Mouse (Mus musculus): ENCODE measurements around the gene Ednra.

GRCm38 (mm10) chr8:77725406-77725805 is 1.1 kb upstream of the Ednra start:
- no peak for TF ChIP-seq POLR2A (IDR thresholded peaks at IDR 0.05; ENCODE audit: insufficient read length, low read depth)
- TF ChIP-seq E2F4 (IDR thresholded peaks at IDR 0.05; ENCODE audit: insufficient read depth): no peak
- TF ChIP-seq SRF (IDR thresholded peaks at IDR 0.05; ENCODE audit: control insufficient read depth, insufficient read length, low read depth): no peak
- TF ChIP-seq POLR2AphosphoS2 (IDR thresholded peaks at IDR 0.05; ENCODE audit: insufficient read length, low read depth): no peak
- TF ChIP-seq USF1 (IDR thresholded peaks at IDR 0.05; ENCODE audit: low read depth): no peak
- TF ChIP-seq TCF12 (IDR thresholded peaks at IDR 0.05; ENCODE audit: insufficient read depth, poor library complexity, severe bottlenecking): no peak
- no peak for TF ChIP-seq MYOG (IDR thresholded peaks at IDR 0.05; ENCODE audit: control insufficient read depth in 1 of 3, insufficient read depth in 1 of 3, insufficient read length in 2 of 3, low read depth in 2 of 3)
- no peak for TF ChIP-seq MYOD1 (IDR thresholded peaks at IDR 0.05; ENCODE audit: control insufficient read depth in 1 of 3, insufficient read length in 2 of 3, low read depth in 2 of 3)
- TF ChIP-seq MAX (IDR thresholded peaks at IDR 0.05; ENCODE audit: low read depth): no peak
- no peak for TF ChIP-seq CEBPB (IDR thresholded peaks at IDR 0.05; ENCODE audit: insufficient read depth, poor library complexity, severe bottlenecking)
- TF ChIP-seq REST (IDR thresholded peaks at IDR 0.05; ENCODE audit: insufficient read depth, insufficient read length): no peak
